Mouse (Mus musculus) embryo, embryonic 10.5 days (tissue): ENCODE results near the gene Scoc.
A peak's percentile ranks its signal among the peaks of the same experiment; 100 is the strongest.

Experiments
- DNase-seq: peaks from one replicate; pipeline ENCODE4 v3.0.0-alpha.2; 2015; ENCODE audit warnings: low spot score

Gene Scoc

DNA sequence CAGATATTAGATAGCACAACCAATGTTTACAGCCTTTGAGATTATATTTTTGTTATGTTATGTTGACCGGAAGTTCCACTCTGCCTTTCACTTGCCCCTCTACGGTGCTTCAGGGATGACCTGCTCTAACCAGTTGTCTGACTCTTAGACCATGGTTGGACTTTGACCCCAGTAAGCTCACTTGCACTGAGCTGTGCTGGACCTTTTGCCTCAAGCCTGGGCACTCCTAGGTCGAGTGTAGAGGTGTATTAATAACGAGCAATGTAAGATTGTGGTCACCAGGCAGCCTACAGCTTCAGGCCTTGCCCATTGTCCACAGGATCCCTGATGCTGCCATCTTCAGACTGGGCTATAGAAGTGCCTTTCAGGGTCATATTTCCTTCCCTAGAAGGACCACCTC, 60.5 kb downstream of the Scoc start:
- no peak for DNase-seq

DNA sequence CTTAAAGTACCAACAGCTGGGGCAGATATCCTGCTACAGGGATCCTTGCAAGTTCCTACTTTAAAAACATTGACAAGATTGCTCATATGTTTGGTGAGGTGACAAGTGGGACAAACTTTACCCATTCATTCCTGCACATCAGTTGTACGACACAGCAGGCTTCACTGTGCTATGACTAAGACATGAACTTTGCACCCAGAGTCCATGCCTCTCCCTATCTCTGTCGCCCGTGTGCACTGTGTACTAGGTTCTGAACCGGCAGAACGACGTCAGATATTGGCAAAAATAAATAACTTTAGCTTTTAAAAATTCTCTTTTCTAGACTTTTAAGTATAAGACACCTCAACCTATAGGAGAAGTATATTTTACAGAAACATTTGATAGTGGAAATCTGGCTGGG, 61.5 kb downstream of the Scoc start:
- no peak for DNase-seq

DNA sequence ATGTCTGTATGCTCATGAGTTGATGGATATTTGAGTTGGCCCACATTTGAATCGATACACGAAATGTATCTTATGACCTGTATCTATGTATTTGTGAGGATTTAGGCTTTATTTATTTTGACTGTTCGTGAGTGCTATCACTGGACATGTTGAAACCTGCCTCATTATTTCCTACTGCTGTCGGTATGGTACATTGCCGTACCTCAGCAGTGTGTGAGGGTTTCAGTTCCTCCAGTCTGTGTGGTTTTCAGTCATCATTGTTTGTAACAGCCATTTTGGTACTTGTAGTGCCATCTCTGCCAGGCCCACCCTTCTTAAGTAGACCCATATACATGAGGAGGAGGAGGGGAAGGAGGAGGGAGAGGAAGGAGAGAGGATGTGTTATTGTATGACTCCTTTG, 63.9 kb downstream of the Scoc start:
- no peak for DNase-seq

DNA sequence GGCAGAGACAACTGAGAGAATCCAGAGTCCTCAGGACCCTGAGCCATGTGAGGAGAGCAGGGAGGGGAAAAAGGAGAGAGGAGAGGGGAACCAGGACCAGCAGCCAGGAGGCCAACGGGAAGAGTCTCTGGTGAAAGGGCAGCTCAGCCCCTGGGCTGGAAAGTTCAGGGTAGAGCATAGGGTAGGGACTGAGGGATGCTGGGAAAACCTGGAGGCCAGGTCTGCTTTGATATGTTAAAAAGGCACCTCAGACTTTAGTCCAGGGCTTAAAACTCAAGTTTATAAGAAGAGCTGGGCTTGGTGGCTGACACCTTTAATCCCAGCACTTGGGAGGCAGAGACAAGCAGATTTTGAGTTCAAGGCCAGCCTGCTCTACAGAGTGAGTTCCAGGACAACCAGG, 65.7 kb downstream of the Scoc start:
- no peak for DNase-seq

DNA sequence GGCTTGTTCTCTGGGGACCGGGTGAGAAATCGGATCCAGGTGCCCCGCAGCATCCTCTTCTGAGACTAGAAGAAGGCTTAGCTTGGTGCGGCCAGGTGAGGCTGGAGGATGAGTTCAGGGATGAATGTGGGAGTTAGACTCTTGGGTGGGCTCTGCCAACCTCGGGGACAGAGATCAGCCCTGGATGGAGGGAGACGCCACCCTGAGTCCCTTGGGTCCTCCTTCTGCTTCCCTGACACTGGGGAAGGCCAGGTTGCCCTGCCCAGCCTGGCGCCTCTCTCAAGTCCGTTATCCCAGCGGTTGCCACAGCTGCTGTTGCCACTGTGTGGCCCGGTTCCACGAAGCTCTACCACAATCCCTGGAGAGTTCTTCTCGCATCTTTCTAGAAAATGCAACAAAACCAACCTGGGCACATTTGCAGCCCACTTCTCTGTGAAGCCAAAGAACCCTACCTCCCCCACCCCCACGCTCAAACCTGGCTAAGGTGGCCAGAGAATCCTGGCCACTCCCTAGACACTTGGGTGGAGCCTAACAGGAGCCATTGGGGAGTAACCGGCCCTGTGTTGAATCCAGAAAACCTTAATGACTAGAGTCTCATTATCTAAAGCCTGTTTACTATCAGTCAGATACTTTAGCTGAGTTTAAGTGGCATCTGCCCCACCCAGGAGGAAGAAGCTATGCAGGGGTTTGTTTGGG, 68.0 kb downstream of the Scoc start:
- DNase-seq: peak; percentile 6

DNA sequence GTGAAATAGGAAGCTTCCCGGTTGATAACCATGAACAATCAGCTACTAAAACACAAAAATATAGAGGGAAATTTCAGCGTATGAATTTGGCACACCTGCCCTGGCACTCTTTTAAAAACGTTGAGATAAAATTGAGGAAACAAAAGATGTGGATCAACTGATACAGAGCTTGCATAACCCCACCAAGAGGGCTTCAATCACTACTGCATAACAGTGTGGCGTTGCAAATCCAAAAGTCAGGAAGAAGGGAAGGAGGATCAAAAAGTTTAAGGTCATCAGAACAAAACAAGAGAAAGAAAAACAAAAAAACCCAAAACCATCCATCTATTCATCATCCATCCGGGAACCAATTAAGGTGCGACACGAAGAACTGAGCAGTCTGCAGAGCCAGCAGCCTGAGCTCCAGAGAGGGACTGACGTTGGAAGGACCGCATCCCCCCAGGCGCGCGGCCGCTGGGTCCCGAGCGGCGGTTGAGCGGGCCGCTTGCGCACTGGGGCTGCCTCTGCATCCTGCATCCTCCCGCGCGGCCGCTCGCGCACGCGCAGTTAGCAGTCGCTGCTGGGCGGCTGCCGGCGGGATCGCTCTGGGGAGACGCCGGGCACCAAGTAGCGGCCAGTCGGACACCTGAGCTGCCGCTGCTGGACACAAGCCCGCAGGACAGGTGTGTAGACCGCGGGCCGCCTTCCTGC, 68.7 kb downstream of the Scoc start, which contains the start of gene Clgn:
Gene Clgn (plus strand): TSS at position 552 of the 690 bp plus-strand sequence.
- peak; percentile 85 for DNase-seq

DNA sequence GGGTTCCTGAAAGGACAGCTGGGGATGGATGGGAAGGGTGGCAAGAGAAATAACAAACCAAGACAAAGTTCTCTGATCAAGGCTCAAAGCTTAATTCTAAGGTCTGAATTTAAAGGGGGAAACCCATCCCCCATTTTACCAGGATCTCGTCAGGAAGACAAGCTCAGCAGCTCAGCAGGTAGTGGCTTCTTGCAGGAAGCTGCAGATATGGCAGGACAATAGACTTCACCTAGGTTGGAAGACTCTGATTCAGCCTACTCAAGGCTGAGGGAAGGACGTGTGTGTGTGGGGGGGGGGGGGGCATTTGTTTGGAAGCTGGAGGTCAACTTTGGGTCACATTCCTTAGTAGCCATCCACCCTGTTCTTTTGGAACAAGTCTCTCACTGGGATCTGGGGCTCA, 75.3 kb downstream of the Scoc start:
- no peak for DNase-seq

DNA sequence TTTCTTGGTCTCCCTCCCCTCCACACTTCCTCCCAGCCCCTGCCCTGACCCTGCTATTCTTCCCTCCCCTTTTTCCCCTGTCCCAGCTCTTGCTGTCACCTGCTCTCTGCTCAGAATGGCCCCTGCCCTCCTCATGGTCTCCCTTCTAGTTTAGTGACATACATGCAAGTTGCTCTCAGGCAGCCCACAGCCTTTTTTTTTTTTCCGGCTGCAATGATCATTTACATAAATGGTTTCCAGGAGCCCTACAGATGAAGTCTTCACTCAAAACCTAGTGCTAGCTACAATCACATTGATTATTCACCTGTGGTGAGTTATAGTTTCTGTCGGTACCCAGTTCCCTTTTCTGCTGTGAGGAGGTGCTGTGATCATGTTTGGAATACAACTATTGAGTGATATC, 77.2 kb downstream of the Scoc start:
- no peak for DNase-seq

DNA sequence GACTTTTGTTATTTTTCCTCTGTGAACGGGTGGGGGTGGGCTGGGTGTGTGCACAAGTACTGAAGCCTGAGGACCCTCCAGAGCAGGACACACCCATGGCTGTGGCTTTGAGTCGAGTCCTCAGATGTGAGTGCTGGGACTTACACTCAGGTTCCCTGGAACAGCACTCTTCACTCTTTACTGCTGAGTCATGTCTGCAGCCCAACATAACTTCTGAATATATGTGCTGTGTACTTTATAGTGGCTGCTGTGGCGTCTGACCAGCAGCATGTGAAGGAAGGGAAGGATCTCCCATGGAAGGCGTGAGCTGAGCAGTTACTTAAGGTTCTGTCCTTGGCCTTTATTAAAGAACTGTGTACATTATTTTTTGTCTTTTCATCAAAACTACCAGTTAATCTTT, 78.0 kb downstream of the Scoc start:
- no peak for DNase-seq
